Mouse (Mus musculus) forebrain, postnatal 0 days (tissue): Measurements from ENCODE around the gene Nsmce3. TPM values are rescaled to one million over a fixed set of nuclear protein-coding genes. Genes with fewer than 3 reads are reported as not detected.
A peak's percentile ranks its signal among the peaks of the same experiment; 100 is the strongest.

Source experiments
- ATAC-seq: fragments of 200-750 bp; cut with Nextera tagmentation; 2 replicates; pipeline ENCODE4 v1.8.0; 2017; ENCODE audit warnings: mild to moderate bottlenecking, moderate library complexity
- DNase-seq: peaks from one replicate; pipeline ENCODE4 v3.0.0-alpha.2; 2015
- H3K27ac ChIP-seq: fragments of 300-500 bp; sonication (generic); 2 replicates; pipeline ENCODE4 v1.5.1; 2014; ENCODE audit warnings: low read depth, mild to moderate bottlenecking, antibody characterized with exemption, low read length, moderate library complexity, mixed read lengths
- H3K27me3 ChIP-seq: fragments of 300-500 bp; sonication (generic); 2 replicates; pipeline ENCODE4 v1.6.1; 2014; ENCODE audit warnings: mild to moderate bottlenecking, low read length, mixed read lengths; ENCODE audit not compliant: insufficient read depth
- H3K36me3 ChIP-seq: fragments of 300-500 bp; sonication (generic); 2 replicates; pipeline ENCODE4 v1.6.1; 2014; ENCODE audit warnings: mild to moderate bottlenecking, moderate library complexity; ENCODE audit not compliant: insufficient read depth
- H3K4me1 ChIP-seq: fragments of 300-500 bp; sonication (generic); 2 replicates; pipeline ENCODE4 v1.6.1; 2014; ENCODE audit warnings: antibody characterized with exemption; ENCODE audit not compliant: insufficient read depth
- H3K4me2 ChIP-seq: fragments of 300-500 bp; sonication (generic); 2 replicates; pipeline ENCODE4 v1.6.1; 2014; ENCODE audit warnings: low read depth, mild to moderate bottlenecking, moderate library complexity
- H3K4me3 ChIP-seq: fragments of 300-500 bp; sonication (generic); 2 replicates; pipeline ENCODE4 v1.5.1; 2014; ENCODE audit warnings: low read depth, low read length, mixed read lengths
- H3K9ac ChIP-seq: fragments of 300-500 bp; sonication (generic); 2 replicates; pipeline ENCODE4 v1.6.1; 2014; ENCODE audit warnings: mild to moderate bottlenecking
- H3K9me3 ChIP-seq: fragments of 300-500 bp; sonication (generic); 2 replicates; pipeline ENCODE4 v1.6.1; 2016; ENCODE audit warnings: low read length
- CTCF ChIP-seq: sonication (generic); IDR thresholded peaks from 2 replicates; pipeline ENCODE4 v1.5.1; 2016; ENCODE audit warnings: antibody characterized with exemption, control low read depth, low read depth
- WGBS: fragments of 180-500 bp; shearing (Covaris S2); extraction: QIAGEN DNeasy Blood & Tissue Kit; methylation state at CpG from one replicate; pipeline ENCODE4 v1.1.7; 2014; 5-methylcytosine and 5-hydroxymethylcytosine counted together
- polyA plus RNA-seq: library from polyadenylated mRNA; unstranded; fragments of >200 nt; fragmentation: Nextera tagmentation; extraction: Ambion mirVana; gene quantifications from 2 replicates; pipeline ENCODE4 v1.2.1, GENCODE M21; 2015
- total RNA-seq: library from RNA; depleted of rRNA; stranded (reverse); fragments of >200 nt; gene quantifications from 2 replicates; pipeline ENCODE4 v1.2.3, GENCODE M21; 2014

The Nsmce3 gene
- total and polyA plus RNA-seq, 2 experiments from 2014 or later, result 10.2 to 20.5 TPM

GRCm38 (mm10) chr7:64906955-64907354, 34.2 kb upstream of the Nsmce3 start:
- H3K9ac ChIP-seq, result no peak overlapping the region
- H3K4me2 ChIP-seq, result no peak overlapping the region
- TF ChIP-seq CTCF, result no peak
- H3K9me3 ChIP-seq, result no peaks in the 10 kb centered on the region
- ATAC-seq, result no peak
- no peak for DNase-seq
- H3K4me1 ChIP-seq, result no peaks in the 10 kb centered on the region
- no peak overlapping the region for H3K4me3 ChIP-seq
- H3K27me3 ChIP-seq, result no peaks in the 10 kb centered on the region
- WGBS, result 77% methylated on average over 5 of the region's 5 CpGs
- no peak overlapping the region for H3K27ac ChIP-seq
- no peaks in the 10 kb centered on the region for H3K36me3 ChIP-seq

GRCm38 (mm10) chr7:64905506-64905905, 32.7 kb upstream of the Nsmce3 start:
- H3K4me3 ChIP-seq, result no peak overlapping the region
- H3K27ac ChIP-seq, result no peak overlapping the region
- H3K27me3 ChIP-seq, result no peaks in the 10 kb centered on the region
- 91% methylated on average over 3 of the region's 3 CpGs for WGBS
- H3K36me3 ChIP-seq, result no peaks in the 10 kb centered on the region
- H3K4me2 ChIP-seq, result no peak overlapping the region
- ATAC-seq, result no peak
- TF ChIP-seq CTCF, result no peak
- no peak for DNase-seq
- no peaks in the 10 kb centered on the region for H3K9me3 ChIP-seq
- H3K9ac ChIP-seq, result no peak overlapping the region
- H3K4me1 ChIP-seq, result no peaks in the 10 kb centered on the region

GRCm38 (mm10) chr7:64900249-64900648, 27.5 kb upstream of the Nsmce3 start:
- ATAC-seq (peak; percentile 65), DNase-seq (peak; percentile 73)
- no peak for TF ChIP-seq CTCF
- no peaks in the 10 kb centered on the region for H3K36me3 ChIP-seq
- 59% methylated on average over 2 of the region's 2 CpGs for WGBS
- H3K27me3 ChIP-seq, result no peaks in the 10 kb centered on the region
- no peak overlapping the region for H3K9ac ChIP-seq
- H3K4me2 ChIP-seq, result no peak overlapping the region
- H3K4me1 ChIP-seq, result peaks cover 6% of the 10 kb centered on the region; the same call in 1 of the 2 replicates
- no peak overlapping the region for H3K4me3 ChIP-seq
- no peak overlapping the region for H3K27ac ChIP-seq
- no peaks in the 10 kb centered on the region for H3K9me3 ChIP-seq

- 72% methylated on average over 6 of the region's 6 CpGs for WGBS
Measured at GRCm38 (mm10) chr7:64896587-64896986, 23.8 kb upstream of the Nsmce3 start.

GRCm38 (mm10) chr7:64895685-64896101, 22.9 kb upstream of the Nsmce3 start:
- DNase-seq (no peak), ATAC-seq (peak; percentile 30; the same call in 1 of the 2 replicates)
- Histone ChIP-seq H3K27ac (peak overlapping the region; percentile 54; the same call in 1 of the 2 replicates), H3K9ac (no peak overlapping the region), H3K9me3 (no peaks in the 10 kb centered on the region), H3K4me2 (no peak overlapping the region), H3K4me1 (peaks cover 6% of the 10 kb centered on the region; the same call in 1 of the 2 replicates), H3K27me3 (no peaks in the 10 kb centered on the region), H3K4me3 (no peak overlapping the region), H3K36me3 (no peaks in the 10 kb centered on the region)
- TF ChIP-seq CTCF, result no peak
- WGBS, result 47% methylated on average over 5 of the region's 5 CpGs

More at GRCm38 (mm10) chr7:64896587-64896986, 23.8 kb upstream of the Nsmce3 start:
- Histone ChIP-seq H3K4me1 (peaks cover 6% of the 10 kb centered on the region; the same call in 1 of the 2 replicates), H3K4me3 (no peak overlapping the region), H3K9ac (no peak overlapping the region), H3K27ac (no peak overlapping the region), H3K9me3 (no peaks in the 10 kb centered on the region), H3K4me2 (no peak overlapping the region), H3K27me3 (no peaks in the 10 kb centered on the region), H3K36me3 (no peaks in the 10 kb centered on the region)
- DNase-seq (no peak), ATAC-seq (no peak)
- TF ChIP-seq CTCF, result no peak

GRCm38 (mm10) chr7:64891139-64891538, 18.3 kb upstream of the Nsmce3 start:
- Histone ChIP-seq H3K4me3 (no peak overlapping the region), H3K9me3 (no peaks in the 10 kb centered on the region), H3K36me3 (no peaks in the 10 kb centered on the region), H3K4me2 (no peak overlapping the region), H3K27me3 (no peaks in the 10 kb centered on the region), H3K9ac (no peak overlapping the region), H3K4me1 (peaks cover 6% of the 10 kb centered on the region; the same call in 1 of the 2 replicates), H3K27ac (no peak overlapping the region)
- no peak for DNase-seq
- no peak for TF ChIP-seq CTCF
- no peak for ATAC-seq
- 82% methylated on average over 3 of the region's 3 CpGs for WGBS

- no peaks in the 10 kb centered on the region for H3K4me1 ChIP-seq
- peak; percentile 63 for DNase-seq
- no peak overlapping the region for H3K4me3 ChIP-seq
- no peaks in the 10 kb centered on the region for H3K27me3 ChIP-seq
- H3K27ac ChIP-seq, result no peak overlapping the region
- no peak overlapping the region for H3K9ac ChIP-seq
- no peaks in the 10 kb centered on the region for H3K9me3 ChIP-seq
- 39% methylated on average over 9 of the region's 9 CpGs for WGBS
- ATAC-seq, result peak; percentile 54; the same call in 1 of the 2 replicates
- H3K36me3 ChIP-seq, result no peaks in the 10 kb centered on the region
- TF ChIP-seq CTCF, result no peak
- no peak overlapping the region for H3K4me2 ChIP-seq
Measured at GRCm38 (mm10) chr7:64889919-64890318, 17.1 kb upstream of the Nsmce3 start.
